Mouse (Mus musculus) lung, adult 10 weeks (tissue): ENCODE data around the gene Fam163a. TPM values are rescaled to one million over a fixed set of nuclear protein-coding genes. Genes with fewer than 3 reads are reported as not detected.

Experiments
- polyA plus RNA-seq: library from polyadenylated mRNA; stranded (reverse); fragments of 350-450 nt; fragmentation: Illumina TruSeq; extraction: RNeasy Lipid Tissue Mini Kit (QIAGEN cat#74804); gene quantifications from one replicate; pipeline ENCODE4 v1.2.3, GENCODE M21; 2014; ENCODE audit warnings: low read depth, low replicate concordance; ENCODE audit not compliant: insufficient read depth

Fam163a gene
- polyA plus RNA-seq: not detected

DNA sequence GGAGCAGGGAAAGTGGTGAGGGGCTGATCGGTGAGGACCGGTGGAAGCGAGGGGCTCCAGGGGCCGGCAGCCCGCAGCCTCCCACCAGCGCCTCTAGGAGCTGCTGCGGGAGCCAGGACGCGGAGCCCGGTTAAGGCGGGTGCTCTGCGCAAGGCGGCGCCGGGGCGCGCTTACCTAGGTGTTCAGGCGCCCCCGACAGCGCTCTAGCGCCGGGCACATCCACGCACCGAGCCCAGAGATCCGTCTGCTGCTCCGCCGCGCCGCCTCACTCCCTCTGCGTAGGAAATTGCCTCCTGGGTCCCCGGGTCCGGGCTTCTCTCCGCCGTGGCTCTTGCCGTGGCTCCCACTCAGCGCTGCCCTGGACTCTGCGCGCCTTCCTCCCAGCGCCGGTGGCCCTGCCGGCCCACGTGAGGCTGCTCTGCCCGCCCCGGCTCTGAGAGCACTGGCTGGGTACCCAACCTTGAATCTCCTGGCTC lies at the start of gene Fam163a:
TSS of gene Fam163a (minus strand) at position 371 of the 476 bp plus-strand sequence.

DNA sequence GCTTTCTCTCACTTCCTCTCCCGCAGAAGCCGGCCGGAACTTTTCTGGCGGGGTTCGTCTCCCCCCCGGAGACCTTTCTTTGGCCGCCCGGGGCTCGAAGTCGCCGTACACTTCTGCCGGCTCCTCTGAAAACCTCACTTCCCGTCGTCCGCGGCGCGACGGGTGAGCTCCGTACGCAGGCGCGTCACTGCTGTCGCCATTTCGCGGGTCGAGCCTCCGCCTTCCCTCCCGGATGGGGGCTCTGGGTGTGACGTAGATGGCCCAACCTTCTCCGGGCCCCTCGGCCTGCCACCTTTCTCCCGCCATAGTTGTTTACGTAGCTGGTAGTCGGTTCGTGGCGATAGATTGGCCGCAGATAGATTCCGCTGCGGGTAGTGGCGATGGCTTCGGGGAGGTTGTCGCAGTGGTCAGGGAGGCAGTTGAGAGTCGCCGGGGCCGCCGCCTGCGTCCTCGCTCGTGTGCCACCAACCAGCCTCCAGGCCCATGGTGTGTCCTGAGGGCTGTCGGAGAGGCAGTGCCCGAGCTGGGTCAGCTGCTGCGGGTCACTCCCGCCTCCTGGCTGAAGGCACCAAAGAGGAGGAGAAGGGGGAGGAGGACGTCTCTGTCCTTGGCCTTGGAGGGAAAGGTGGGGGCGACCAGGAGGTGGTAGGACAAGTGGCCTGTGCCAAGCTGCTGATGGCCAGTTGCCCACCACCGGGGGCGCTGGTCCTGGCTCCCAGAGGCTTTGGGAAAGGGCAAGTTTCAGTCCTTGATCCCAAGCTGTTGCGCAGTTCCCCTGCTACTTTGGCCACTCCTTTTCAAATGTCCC lies 168.7 kb downstream of the Fam163a start, which contains the start of gene Tor1aip1:
TSS of gene Tor1aip1 (minus strand) at position 551 of the 808 bp plus-strand sequence.

GRCm38 (mm10) chr1:156035269-156035929 lies 169.4 kb downstream of the Fam163a start, which contains the start of gene Tor1aip2:
TSS of gene Tor1aip2 (plus strand) at chr1:156035403.

Other genes starting within 250 kb of the Fam163a start
- 3.7 TPM for gene Cep350, start 231.8 kb downstream of the Fam163a start, polyA plus RNA-seq
- gene Tor1aip2, start 169.6 kb downstream of the Fam163a start, polyA plus RNA-seq: 41.9 TPM
- gene Tor1aip1, start 168.5 kb downstream of the Fam163a start, polyA plus RNA-seq: 31.5 TPM
- gene Tdrd5, start 98.6 kb upstream of the Fam163a start, polyA plus RNA-seq: 0.44 TPM
- gene Nphs2, start 105.7 kb upstream of the Fam163a start, polyA plus RNA-seq: 0.14 TPM
- 340 TPM for gene Gm2000, start 161.0 kb upstream of the Fam163a start, polyA plus RNA-seq
- 0.66 TPM for gene Axdnd1, start 216.1 kb upstream of the Fam163a start, polyA plus RNA-seq